Mouse (Mus musculus) bone marrow, adult 2 months (tissue): ENCODE results near the gene Vmn2r53.

Experiments used
- CTCF ChIP-seq: fragments of 200-500 bp; IDR thresholded peaks from 2 replicates; pipeline ENCODE4 v1.5.1; 2011; ENCODE audit warnings: low read length, control low read depth; ENCODE audit not compliant: control insufficient read depth, insufficient read depth
- POLR2A ChIP-seq: fragments of 200-500 bp; IDR thresholded peaks from 2 replicates; pipeline ENCODE4 v1.6.1; 2011; ENCODE audit warnings: low read depth, mild to moderate bottlenecking, control low read depth, low read length, borderline replicate concordance; ENCODE audit not compliant: control insufficient read depth

- TF ChIP-seq POLR2A (no peak), CTCF (no peak)
Measured at GRCm38 (mm10) chr7:12608688-12609087, at the start of gene Vmn2r53.
